Mouse (Mus musculus): Measurements from ENCODE around the gene Pdia4.

DNA sequence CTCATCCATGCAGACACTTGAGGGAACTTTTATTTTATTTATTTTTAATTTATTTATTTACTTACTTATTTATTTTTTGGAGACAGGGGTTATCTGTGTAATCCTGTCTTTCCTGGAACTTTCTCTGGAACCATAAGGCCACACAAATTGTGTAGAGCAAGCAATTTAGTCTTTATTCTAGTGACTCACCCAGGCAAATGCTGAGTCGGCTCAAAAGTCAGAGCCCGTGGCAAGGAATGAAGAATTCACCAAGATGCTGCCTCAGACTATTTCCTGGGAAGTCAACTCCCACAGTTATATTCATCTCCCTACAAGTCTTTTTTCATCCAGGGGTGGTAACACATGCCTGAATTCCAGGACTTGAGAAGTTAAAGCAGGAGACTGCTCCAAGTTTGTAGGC is 7.7 kb downstream of the Pdia4 start:
- no peak for TF ChIP-seq UBTF (IDR thresholded peaks at IDR 0.05; ENCODE audit: borderline replicate concordance, insufficient read depth, low read depth, low read length)
- TF ChIP-seq MAX (IDR thresholded peaks at IDR 0.05; ENCODE audit: low read length), result no peak
- no peak for TF ChIP-seq CTCF (IDR thresholded peaks at IDR 0.05 in 2 of 3, conservative IDR thresholded peaks at IDR 0.05 in 1 of 3; ENCODE audit: control insufficient read depth in 1 of 3, insufficient read depth in 1 of 3, low read depth in 2 of 3, low read length in 3 of 3, poor library complexity in 1 of 3, severe bottlenecking in 1 of 3)
- no peak for TF ChIP-seq EP300 (IDR thresholded peaks at IDR 0.05; ENCODE audit: low read depth in 1 of 2, low read length in 2 of 2)
- TF ChIP-seq USF2 (IDR thresholded peaks at IDR 0.05; ENCODE audit: borderline replicate concordance in 1 of 2, insufficient read depth in 1 of 2, low read depth in 1 of 2, low read length in 2 of 2), result no peak
- TF ChIP-seq KAT2A (conservative IDR thresholded peaks at IDR 0.05; ENCODE audit: low read depth, low read length), result no peak
- no peak for TF ChIP-seq SMC3 (IDR thresholded peaks at IDR 0.05; ENCODE audit: low read depth, low read length)
- TF ChIP-seq MAZ (IDR thresholded peaks at IDR 0.05; ENCODE audit: low read depth, low read length), result no peak
- no peak for TF ChIP-seq POLR2A (IDR thresholded peaks at IDR 0.05; ENCODE audit: control insufficient read depth in 1 of 2, insufficient read depth in 1 of 2, low read depth in 1 of 2, low read length in 2 of 2, poor library complexity in 1 of 2)
- no peak for TF ChIP-seq MYC (IDR thresholded peaks at IDR 0.05; ENCODE audit: low read depth, low read length)
- TF ChIP-seq MYB (IDR thresholded peaks at IDR 0.05; ENCODE audit: low read depth, low read length), result no peak
- no peak for TF ChIP-seq POLR2AphosphoS2 (IDR thresholded peaks at IDR 0.05; ENCODE audit: low read length)
- TF ChIP-seq GATA1 (IDR thresholded peaks at IDR 0.05; ENCODE audit: low read depth, low read length), result no peak
- TF ChIP-seq TBP (IDR thresholded peaks at IDR 0.05; ENCODE audit: low read depth, low read length), result no peak
